Mouse (Mus musculus) embryo, embryonic 11.5 days (tissue): ENCODE measurements around the gene Trappc6a.

Source experiments
- DNase-seq: peaks from one replicate; pipeline ENCODE4 v3.0.0-alpha.2; 2012; ENCODE audit warnings: low read depth, low spot score

Trappc6a gene

GRCm38 (mm10) chr7:19561431-19561764 lies 53.2 kb downstream of the Trappc6a start:
- DNase-seq, result no peak

GRCm38 (mm10) chr7:19561765-19562642 lies 53.8 kb downstream of the Trappc6a start:
- peak; percentile 92 for DNase-seq

- DNase-seq, result no peak
Observed at GRCm38 (mm10) chr7:19562643-19563410, 54.6 kb downstream of the Trappc6a start, which contains the start of gene Ppp1r37. TSS of gene Ppp1r37 (minus strand) at chr7:19563076.

GRCm38 (mm10) chr7:19563884-19564283 lies 55.7 kb downstream of the Trappc6a start:
- DNase-seq, result no peak

- DNase-seq, result no peak
Observed at GRCm38 (mm10) chr7:19564455-19564854, 56.3 kb downstream of the Trappc6a start.
